Mouse (Mus musculus): ENCODE results near the gene Zfp652. TPM values are rescaled to one million over a fixed set of nuclear protein-coding genes. Genes with fewer than 3 reads are reported as not detected.

Zfp652 gene
- polyA plus RNA-seq, 1 experiment from 2014 or later, result 24.5 TPM

- no peak for ATAC-seq (ENCODE audit: insufficient number of reproducible peaks, insufficient read depth, low FRiP score, low TSS enrichment)
- Histone ChIP-seq H3K4me1 (peaks cover 25% of the 10 kb centered on the region), H3K27me3 (no peaks in the 10 kb centered on the region), H3K4me2 (replicated peaks) (peak overlapping the region; percentile 94), H3K9ac (peak overlapping the region; percentile 98), H3K4me3 (peak overlapping the region; percentile 93), H3K27ac (peak overlapping the region; percentile 98; the same call in 1 of the 2 replicates), H3K36me3 (no peaks in the 10 kb centered on the region), H3K9me3 (no peaks in the 10 kb centered on the region)
- WGBS, result 1% methylated on average over 13 of the region's 13 CpGs
Observed at GRCm38 (mm10) chr11:95713811-95714241, 1.4 kb downstream of the Zfp652 start.

- Histone ChIP-seq H3K4me2 (replicated peaks) (peak overlapping the region; percentile 94), H3K9ac (peak overlapping the region; percentile 98; the same call in 1 of the 2 replicates), H3K4me3 (peak overlapping the region; percentile 93), H3K36me3 (no peaks in the 10 kb centered on the region), H3K9me3 (no peaks in the 10 kb centered on the region), H3K27me3 (no peaks in the 10 kb centered on the region), H3K27ac (no peak overlapping the region), H3K4me1 (peaks cover 25% of the 10 kb centered on the region)
- no peak for ATAC-seq (ENCODE audit: insufficient number of reproducible peaks, insufficient read depth, low FRiP score, low TSS enrichment)
- 38% methylated on average over 7 of the region's 7 CpGs for WGBS
Observed at GRCm38 (mm10) chr11:95714411-95714810, 1.9 kb downstream of the Zfp652 start.

DNA sequence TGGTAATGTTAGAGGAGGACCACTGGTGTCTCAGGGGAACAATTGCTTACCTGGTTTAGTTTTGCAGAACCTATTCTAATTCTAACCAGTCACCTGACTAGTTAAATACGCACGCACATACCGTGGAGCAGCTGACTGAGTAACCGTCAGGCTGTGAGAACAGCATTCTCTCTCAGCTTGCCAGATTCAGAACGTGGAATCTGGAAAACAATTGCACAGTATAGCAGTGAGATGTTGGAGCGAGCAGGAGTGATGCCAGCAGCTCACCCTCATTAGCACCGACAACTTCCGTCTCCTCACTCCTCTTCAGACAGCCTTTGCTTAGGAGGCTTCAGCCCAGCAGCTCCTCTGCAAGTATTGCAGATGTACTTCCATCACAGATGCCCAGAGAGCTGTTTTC, 3.7 kb downstream of the Zfp652 start:
- H3K36me3 ChIP-seq, result no peaks in the 10 kb centered on the region

DNA sequence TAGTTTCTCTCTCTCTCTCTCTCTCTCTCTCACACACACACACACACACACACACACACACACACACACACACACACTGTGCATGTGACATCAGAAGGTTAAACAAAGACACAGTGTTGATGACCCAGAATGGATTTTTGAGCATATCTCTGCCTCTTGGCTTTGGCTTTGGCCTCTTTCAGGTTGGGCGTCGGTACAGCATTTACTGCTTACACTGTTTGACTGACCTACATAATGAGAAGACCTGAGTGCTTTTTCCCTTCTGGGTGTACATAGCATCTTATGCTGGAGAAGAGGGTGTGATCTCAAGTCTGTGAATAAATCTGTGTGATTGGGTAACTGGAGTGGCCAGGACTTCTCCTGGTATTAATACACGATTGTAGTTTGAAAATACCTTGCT, 6.9 kb downstream of the Zfp652 start:
- no peak for ATAC-seq (ENCODE audit: insufficient number of reproducible peaks, insufficient read depth, low FRiP score, low TSS enrichment)
- Histone ChIP-seq H3K9me3 (no peaks in the 10 kb centered on the region), H3K4me1 (peaks cover 19% of the 10 kb centered on the region), H3K27me3 (no peaks in the 10 kb centered on the region), H3K4me2 (replicated peaks) (no peak overlapping the region), H3K9ac (no peak overlapping the region), H3K27ac (no peak overlapping the region), H3K4me3 (no peak overlapping the region), H3K36me3 (no peaks in the 10 kb centered on the region)
- WGBS, result 89% methylated on average over 3 of the region's 3 CpGs

More for the DNA sequence above, 3.7 kb downstream of the Zfp652 start:
- H3K4me1 ChIP-seq, result peaks cover 25% of the 10 kb centered on the region
- H3K9ac ChIP-seq, result no peak overlapping the region
- WGBS, result 65% methylated on average over 8 of the region's 8 CpGs
- H3K9me3 ChIP-seq, result no peaks in the 10 kb centered on the region
- no peak overlapping the region for H3K4me3 ChIP-seq
- H3K4me2 ChIP-seq (replicated peaks), result no peak overlapping the region
- no peak for ATAC-seq (ENCODE audit: insufficient number of reproducible peaks, insufficient read depth, low FRiP score, low TSS enrichment)
- no peaks in the 10 kb centered on the region for H3K27me3 ChIP-seq
- H3K27ac ChIP-seq, result no peak overlapping the region

GRCm38 (mm10) chr11:95723287-95723686, 10.8 kb downstream of the Zfp652 start, which contains the start of gene B130006D01Rik:
Gene B130006D01Rik (plus strand): TSS chr11:95723587.
- no peak for ATAC-seq (ENCODE audit: insufficient number of reproducible peaks, insufficient read depth, low FRiP score, low TSS enrichment)
- Histone ChIP-seq H3K36me3 (no peaks in the 10 kb centered on the region), H3K9me3 (no peaks in the 10 kb centered on the region), H3K4me2 (replicated peaks) (no peak within 1 kb of the TSS), H3K4me1 (no peaks in the 10 kb centered on the region), H3K9ac (no peak within 1 kb of the TSS), H3K4me3 (no peak within 1 kb of the TSS), H3K27me3 (no peaks in the 10 kb centered on the region), H3K27ac (no peak within 1 kb of the TSS)
- WGBS, result 95% methylated on average over 5 of the region's 5 CpGs

GRCm38 (mm10) chr11:95724466-95724865, 12.0 kb downstream of the Zfp652 start:
- no peak for ATAC-seq (ENCODE audit: insufficient number of reproducible peaks, insufficient read depth, low FRiP score, low TSS enrichment)
- no peaks in the 10 kb centered on the region for H3K36me3 ChIP-seq
- H3K4me2 ChIP-seq (replicated peaks), result no peak overlapping the region
- no peak overlapping the region for H3K4me3 ChIP-seq
- H3K9ac ChIP-seq, result no peak overlapping the region
- no peaks in the 10 kb centered on the region for H3K4me1 ChIP-seq
- H3K9me3 ChIP-seq, result no peaks in the 10 kb centered on the region
- no peaks in the 10 kb centered on the region for H3K27me3 ChIP-seq
- 95% methylated on average over 4 of the region's 4 CpGs for WGBS
- no peak overlapping the region for H3K27ac ChIP-seq

GRCm38 (mm10) chr11:95726156-95726555, 13.7 kb downstream of the Zfp652 start:
- Histone ChIP-seq H3K9ac (no peak overlapping the region), H3K27me3 (no peaks in the 10 kb centered on the region), H3K4me2 (replicated peaks) (no peak overlapping the region), H3K36me3 (no peaks in the 10 kb centered on the region), H3K4me1 (no peaks in the 10 kb centered on the region), H3K9me3 (no peaks in the 10 kb centered on the region), H3K4me3 (no peak overlapping the region), H3K27ac (no peak overlapping the region)
- no peak for ATAC-seq (ENCODE audit: insufficient number of reproducible peaks, insufficient read depth, low FRiP score, low TSS enrichment)
- WGBS, result 79% methylated on average over 4 of the region's 4 CpGs

- no peaks in the 10 kb centered on the region for H3K9me3 ChIP-seq
- H3K4me1 ChIP-seq, result no peaks in the 10 kb centered on the region
- H3K4me2 ChIP-seq (replicated peaks), result no peak overlapping the region
- no peak overlapping the region for H3K4me3 ChIP-seq
- ATAC-seq (ENCODE audit: insufficient number of reproducible peaks, insufficient read depth, low FRiP score, low TSS enrichment), result no peak
- WGBS, result 90% methylated on average over 5 of the region's 5 CpGs
- no peaks in the 10 kb centered on the region for H3K27me3 ChIP-seq
- H3K36me3 ChIP-seq, result no peaks in the 10 kb centered on the region
- H3K27ac ChIP-seq, result no peak overlapping the region
- no peak overlapping the region for H3K9ac ChIP-seq
Observed at GRCm38 (mm10) chr11:95727947-95728346, 15.5 kb downstream of the Zfp652 start.

GRCm38 (mm10) chr11:95728916-95729907, 16.7 kb downstream of the Zfp652 start:
- H3K27me3 ChIP-seq, result no peaks in the 10 kb centered on the region
- H3K4me1 ChIP-seq, result no peaks in the 10 kb centered on the region
- WGBS, result 83% methylated on average over 12 of the region's 12 CpGs
- H3K4me2 ChIP-seq (replicated peaks), result no peak overlapping the region
- H3K27ac ChIP-seq, result no peak overlapping the region
- no peak for ATAC-seq (ENCODE audit: insufficient number of reproducible peaks, insufficient read depth, low FRiP score, low TSS enrichment)
- no peaks in the 10 kb centered on the region for H3K36me3 ChIP-seq
- H3K9me3 ChIP-seq, result 0 out of 2 replicates have a peak, but pooled peaks cover under 1% of the 10 kb centered on the region
- H3K9ac ChIP-seq, result no peak overlapping the region
- no peak overlapping the region for H3K4me3 ChIP-seq

- H3K27ac ChIP-seq, result no peak overlapping the region
- no peaks in the 10 kb centered on the region for H3K36me3 ChIP-seq
- H3K4me3 ChIP-seq, result no peak overlapping the region
- no peak overlapping the region for H3K9ac ChIP-seq
- no peak for ATAC-seq (ENCODE audit: insufficient number of reproducible peaks, insufficient read depth, low FRiP score, low TSS enrichment)
- H3K4me1 ChIP-seq, result no peaks in the 10 kb centered on the region
- no peaks in the 10 kb centered on the region for H3K27me3 ChIP-seq
- no peak overlapping the region for H3K4me2 ChIP-seq (replicated peaks)
- H3K9me3 ChIP-seq, result 0 out of 2 replicates have a peak, but pooled peaks cover 4% of the 10 kb centered on the region
- WGBS, result 88% methylated on average over 2 of the region's 2 CpGs
Observed at GRCm38 (mm10) chr11:95734485-95734884, 22.0 kb downstream of the Zfp652 start.

- Histone ChIP-seq H3K27me3 (no peaks in the 10 kb centered on the region), H3K4me1 (no peaks in the 10 kb centered on the region), H3K36me3 (no peaks in the 10 kb centered on the region), H3K9me3 (0 out of 2 replicates have a peak, but pooled peaks cover 4% of the 10 kb centered on the region), H3K9ac (no peak overlapping the region), H3K27ac (no peak overlapping the region), H3K4me3 (no peak overlapping the region), H3K4me2 (replicated peaks) (no peak overlapping the region)
- no peak for ATAC-seq (ENCODE audit: insufficient number of reproducible peaks, insufficient read depth, low FRiP score, low TSS enrichment)
- 78% methylated on average over 3 of the region's 3 CpGs for WGBS
Observed at GRCm38 (mm10) chr11:95737811-95738210, 25.3 kb downstream of the Zfp652 start.

- 93% methylated on average over 2 of the region's 2 CpGs for WGBS
- Histone ChIP-seq H3K4me2 (replicated peaks) (no peak overlapping the region), H3K9ac (no peak overlapping the region), H3K36me3 (peaks cover 17% of the 10 kb centered on the region), H3K9me3 (no peaks in the 10 kb centered on the region), H3K27ac (no peak overlapping the region), H3K4me3 (no peak overlapping the region), H3K4me1 (no peaks in the 10 kb centered on the region), H3K27me3 (no peaks in the 10 kb centered on the region)
- no peak for ATAC-seq (ENCODE audit: insufficient number of reproducible peaks, insufficient read depth, low FRiP score, low TSS enrichment)
Observed at GRCm38 (mm10) chr11:95744521-95744920, 32.0 kb downstream of the Zfp652 start.
